Mouse (Mus musculus) CH12.LX (cell line): Measurements from ENCODE around the gene Nubpl.

Source experiments
- ELF1 ChIP-seq: IDR thresholded peaks from 2 replicates; pipeline ENCODE4 v1.6.1; 2014; ENCODE audit warnings: low read depth, mild to moderate bottlenecking, inconsistent platforms, low read length, improper control_type of control experiment
- MYC ChIP-seq: IDR thresholded peaks from 2 replicates; pipeline ENCODE4 v1.6.1; 2011; ENCODE audit warnings: low read depth, mild to moderate bottlenecking, improper control_type of control experiment, low read length
- POLR2AphosphoS2 ChIP-seq: IDR thresholded peaks from 2 replicates; pipeline ENCODE4 v1.6.1; 2011; ENCODE audit warnings: low read depth, low read length, improper control_type of control experiment

DNA sequence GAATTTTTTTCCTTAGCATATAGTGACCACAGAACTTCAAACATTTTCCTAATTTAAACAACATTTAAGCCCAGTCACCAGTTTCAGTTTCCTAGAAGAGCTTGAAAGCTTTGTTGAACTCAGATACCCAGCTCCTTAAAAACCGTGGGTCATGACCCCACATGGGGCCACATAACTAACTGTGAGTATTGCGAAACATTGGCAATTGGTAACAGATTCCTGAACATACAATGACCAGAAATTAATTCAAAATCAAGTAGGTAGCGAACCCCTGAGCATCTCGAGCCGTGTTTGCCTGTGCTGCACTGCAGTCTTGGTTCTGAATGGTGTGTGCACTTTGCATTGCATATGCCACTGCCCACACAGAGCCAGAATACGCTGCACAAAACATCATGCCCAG is 221.6 kb downstream of the Nubpl start:
- TF ChIP-seq ELF1 (no peak), POLR2AphosphoS2 (no peak), MYC (no peak)
